Mouse (Mus musculus) lung, postnatal 10 days (tissue): ENCODE measurements around the gene Txnip.

Source experiments
- DNase-seq: peaks from one replicate; pipeline ENCODE4 v3.0.0; 2021

Txnip gene

DNA sequence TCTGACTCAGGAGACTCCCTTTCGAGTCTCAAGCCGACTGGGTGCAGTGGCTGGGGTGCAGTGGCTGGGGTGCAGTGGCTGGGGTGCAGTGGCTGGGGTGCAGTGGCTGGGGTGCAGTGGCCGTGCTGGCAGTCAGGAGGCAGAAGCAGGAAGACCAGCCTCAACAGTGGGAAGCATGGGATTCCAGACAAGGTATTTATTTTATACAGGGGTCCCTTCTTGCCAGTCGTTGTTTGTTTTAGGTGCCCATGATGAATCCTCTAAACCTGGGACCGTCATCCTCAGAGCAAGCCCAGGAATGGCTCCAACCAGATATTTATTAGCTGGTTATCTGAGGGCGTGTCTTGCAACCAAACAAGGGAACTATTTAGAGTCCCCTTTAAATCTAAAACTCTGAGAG lies 4.2 kb upstream of the Txnip start:
- DNase-seq, result no peak

DNA sequence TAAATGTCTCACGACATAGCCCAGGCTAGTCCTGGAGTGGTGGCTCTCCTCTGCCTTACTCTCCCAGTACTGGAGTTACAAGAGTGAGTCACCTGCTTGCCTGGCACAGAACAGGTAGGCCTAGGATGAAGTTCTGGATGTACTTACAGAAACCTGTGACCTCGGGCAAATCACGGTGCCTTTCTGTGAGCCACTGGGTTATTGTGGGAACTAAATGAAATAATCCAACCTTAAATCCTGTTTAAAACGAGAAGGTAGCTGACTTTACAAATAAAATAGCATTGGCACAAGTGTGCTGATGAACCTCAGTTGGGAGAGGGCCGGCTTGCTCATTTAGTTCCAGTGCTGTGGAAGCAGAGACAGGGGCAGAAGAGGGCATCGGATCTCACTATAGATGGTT lies 3.5 kb upstream of the Txnip start:
- no peak for DNase-seq

DNA sequence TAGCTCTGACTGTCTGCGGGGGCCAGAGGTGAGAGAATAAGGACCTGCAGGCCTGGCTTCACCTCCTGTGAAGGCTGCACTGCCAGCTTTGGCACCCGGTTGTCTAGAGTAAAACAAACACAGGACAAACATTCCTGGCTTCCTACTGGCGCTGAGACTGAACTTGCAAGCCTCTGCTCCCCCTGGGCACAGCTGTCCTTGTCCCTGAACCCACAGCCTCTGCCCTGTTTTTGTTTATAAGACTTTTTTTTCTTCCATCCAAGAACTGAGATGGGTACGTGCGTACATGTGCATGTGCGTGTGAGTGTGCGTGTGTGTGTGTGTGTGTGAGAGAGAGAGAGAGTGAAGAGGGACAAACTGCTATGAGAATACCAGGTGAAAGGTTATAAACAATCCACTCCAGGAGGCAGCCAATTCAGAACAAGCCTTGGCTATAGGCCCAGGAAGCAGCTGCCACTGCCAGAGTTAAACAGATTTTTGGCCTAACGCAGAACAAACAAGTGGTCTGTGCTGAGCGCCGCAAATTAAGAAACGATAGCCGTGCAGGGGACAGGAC lies 2.6 kb upstream of the Txnip start:
- DNase-seq, result peak; percentile 94

GRCm38 (mm10) chr3:96555999-96556614 lies 1.6 kb upstream of the Txnip start:
- no peak for DNase-seq

DNA sequence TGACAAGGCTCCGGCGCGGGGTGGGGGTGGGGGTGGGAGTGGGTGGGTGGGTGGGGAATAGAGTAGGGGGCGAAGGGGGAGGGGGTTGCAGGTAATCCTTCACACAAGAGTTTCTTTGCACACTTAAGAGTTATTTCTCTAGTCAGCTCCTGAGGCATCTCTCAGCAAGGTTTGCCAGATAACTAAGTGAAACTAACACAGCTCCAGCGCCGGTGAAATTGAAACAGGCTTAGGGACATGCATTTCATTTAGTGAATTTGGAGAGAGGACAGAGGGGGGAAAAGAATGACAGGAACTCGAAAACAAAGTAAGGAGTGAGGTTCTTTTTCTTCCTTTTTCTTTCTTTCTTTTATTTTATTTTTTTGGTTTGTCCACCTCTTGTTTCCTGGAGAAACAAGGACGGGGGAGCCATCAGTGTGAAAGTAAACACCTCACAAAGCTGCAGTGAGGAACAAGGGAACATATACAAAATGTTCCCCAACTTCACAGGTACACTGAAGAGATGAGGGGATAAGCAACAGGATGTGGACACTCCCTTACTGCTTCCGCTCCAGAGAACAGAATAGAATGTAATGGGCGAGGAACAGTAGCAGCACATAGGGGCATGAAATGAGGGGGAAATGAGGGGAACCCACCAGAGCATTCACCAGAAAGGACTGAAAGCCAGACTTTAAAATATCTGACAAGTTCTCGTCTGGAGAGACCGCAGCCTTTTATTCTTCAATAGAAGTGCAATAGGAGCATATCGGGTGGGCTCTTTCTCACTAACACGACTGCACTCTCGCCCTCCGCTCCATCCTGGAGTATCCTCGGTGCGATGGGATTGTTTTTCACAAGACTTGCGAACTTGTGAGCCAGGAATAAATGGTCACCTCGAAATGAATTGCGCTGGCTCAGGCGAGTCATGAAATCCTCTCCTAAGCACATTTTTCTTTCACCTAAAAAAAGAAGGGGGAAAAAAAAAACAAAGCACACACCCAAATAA lies 814 bp upstream of the Txnip start:
- no peak for DNase-seq

DNA sequence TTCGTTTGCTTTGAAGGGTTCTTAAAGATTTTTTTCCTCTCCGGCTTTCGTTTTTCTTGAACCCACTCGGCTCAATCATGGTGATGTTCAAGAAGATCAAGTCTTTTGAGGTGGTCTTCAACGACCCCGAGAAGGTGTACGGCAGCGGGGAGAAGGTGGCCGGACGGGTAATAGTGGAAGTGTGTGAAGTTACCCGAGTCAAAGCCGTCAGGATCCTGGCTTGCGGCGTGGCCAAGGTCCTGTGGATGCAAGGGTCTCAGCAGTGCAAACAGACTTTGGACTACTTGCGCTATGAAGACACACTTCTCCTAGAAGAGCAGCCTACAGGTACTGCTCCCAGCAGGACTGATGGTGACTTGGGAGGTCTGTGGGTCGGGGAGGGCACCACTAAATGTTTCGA lies 402 bp downstream of the Txnip start:
- DNase-seq, result peak; percentile 54

- DNase-seq, result no peak
Measured at GRCm38 (mm10) chr3:96558668-96559196, 975 bp downstream of the Txnip start.

DNA sequence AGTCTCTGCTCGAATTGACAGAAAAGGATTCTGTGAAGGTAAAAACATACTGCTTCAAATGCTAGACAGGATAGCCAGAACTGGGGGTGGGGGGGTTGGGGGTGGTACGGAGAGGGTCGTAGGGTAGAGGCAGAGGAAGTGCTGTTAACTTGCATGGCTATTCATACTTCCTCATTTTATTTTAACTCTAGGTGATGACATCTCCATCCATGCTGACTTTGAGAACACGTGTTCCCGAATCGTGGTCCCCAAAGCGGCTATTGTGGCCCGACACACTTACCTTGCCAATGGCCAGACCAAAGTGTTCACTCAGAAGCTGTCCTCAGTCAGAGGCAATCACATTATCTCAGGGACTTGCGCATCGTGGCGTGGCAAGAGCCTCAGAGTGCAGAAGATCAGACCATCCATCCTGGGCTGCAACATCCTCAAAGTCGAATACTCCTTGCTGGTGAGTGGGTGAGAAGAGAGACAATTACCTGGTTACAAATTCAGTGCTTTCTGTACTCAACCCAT lies 1.7 kb downstream of the Txnip start:
- DNase-seq, result no peak

DNA sequence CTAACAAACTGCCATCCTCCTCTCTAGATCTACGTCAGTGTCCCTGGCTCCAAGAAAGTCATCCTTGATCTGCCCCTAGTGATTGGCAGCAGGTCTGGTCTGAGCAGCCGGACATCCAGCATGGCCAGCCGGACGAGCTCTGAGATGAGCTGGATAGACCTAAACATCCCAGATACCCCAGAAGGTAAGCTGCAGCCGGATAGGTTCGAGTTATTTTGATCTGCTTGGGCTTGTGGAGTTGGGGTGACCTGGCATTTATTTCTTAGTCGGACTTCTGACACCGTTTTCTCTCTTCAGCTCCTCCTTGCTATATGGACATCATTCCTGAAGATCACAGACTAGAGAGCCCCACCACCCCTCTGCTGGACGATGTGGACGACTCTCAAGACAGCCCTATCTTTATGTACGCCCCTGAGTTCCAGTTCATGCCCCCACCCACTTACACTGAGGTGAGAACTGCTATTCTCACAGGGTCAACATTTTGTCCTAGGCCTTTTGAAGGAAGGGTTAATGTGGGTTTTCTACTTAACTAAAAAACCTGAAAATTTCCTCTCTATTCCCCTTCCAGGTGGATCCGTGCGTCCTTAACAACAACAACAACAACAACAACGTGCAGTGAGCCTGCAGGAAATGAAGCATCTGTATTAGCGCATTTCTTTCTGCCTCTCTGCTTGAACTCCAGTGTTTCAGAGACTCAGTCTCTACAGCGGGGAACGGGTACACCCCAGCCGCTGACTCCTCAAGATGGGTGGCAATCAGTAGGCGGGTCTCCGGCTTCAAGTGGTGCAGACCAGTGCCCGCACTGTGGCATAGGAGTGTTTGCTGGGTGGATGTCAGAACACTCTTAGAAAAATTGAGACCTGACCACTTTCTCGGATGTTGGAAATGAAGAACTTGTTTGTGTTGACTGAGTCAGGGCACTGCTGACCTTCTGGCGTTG lies 2.4 kb downstream of the Txnip start:
- DNase-seq, result no peak

DNA sequence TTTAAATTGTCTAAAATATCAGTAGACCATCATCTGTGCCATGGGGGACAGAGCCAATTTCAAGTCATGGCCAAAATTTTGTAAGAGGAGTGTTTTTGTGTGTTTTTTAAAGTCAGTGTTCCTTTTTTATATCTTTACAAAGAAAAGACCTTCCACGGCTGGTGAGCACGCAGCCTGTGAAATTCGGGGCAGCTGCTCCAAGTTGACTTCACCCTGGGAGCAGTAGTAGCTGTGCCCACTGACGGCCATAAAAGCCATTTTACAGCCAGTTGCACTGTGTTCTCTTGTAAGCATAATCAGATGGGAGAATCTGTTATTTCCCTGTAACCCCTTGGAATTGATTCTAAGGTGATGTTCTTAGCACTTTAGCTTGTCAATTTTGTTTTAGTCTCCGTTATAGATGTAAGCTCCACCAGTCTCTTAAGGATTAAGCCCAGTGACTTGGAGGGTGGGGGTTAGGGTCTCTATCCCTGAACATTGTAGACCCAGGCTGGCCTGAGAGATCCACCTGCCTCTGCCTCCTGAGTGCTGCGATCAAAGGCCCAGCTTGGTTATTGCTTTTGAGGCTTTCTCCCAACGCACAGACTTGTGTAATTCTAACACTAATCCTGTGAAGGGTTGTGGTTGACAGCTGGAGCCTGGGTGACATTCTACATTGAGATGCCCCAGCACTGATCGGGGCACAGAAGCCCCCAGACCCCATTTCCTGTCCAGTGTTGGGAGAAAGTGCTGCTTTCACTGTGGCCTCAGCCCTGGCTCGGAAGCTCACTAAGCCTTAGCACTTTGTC lies 3.3 kb downstream of the Txnip start:
- DNase-seq, result no peak

GRCm38 (mm10) chr3:96561946-96562681 lies 4.4 kb downstream of the Txnip start:
- DNase-seq, result peak; percentile 64

DNA sequence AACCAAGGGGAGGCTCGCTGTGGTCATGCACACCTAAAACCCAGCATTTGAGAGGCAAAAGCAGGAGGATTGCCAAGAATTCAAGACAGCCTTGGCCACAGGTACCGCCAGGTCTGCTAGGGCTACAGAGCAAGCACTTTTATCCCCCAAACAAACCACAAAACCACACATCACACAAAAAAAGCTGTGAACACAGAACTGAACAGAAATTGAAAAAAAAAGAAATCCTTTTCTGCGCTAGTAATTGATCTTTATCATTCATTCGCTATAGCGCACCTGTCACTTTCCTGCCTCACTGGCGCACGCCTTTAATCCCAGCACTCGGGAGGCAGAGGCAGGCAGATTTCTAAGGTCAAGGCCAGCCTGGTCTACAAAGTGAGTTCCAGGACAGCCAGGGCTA lies 5.5 kb downstream of the Txnip start:
- no peak for DNase-seq

DNA sequence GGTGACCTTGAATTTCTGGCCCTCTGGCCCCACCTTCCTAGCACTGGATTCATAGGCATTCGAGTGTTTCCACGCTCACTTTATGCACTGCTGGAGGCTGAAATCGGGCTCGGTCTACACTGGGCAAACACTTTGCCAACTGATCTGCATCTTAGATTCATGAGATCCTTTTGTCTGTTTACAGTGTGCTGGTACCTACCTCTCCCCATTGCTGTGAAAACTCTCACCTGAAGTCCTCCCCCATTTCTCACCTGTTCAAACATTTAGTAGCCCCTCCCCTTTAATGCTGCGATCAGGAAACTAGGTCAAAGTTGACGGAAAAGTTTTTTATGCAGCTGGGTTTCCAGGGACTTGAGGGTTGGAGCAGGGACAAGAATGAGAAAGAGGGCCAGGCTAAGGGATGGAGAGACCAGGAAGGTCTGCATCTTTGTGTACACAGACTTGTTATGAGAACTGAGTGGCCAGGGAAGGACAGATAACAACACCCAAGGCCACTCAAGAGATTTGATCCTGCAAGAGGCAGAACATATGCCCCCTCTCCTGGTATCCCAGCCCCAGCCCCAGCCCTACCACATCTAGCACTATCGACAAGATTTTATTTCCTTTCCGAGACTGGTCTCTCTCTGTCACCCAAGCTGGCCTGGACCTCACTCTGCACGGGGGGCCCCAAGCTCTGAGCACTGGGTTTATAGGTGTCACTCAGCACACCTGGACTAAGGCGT lies 6.3 kb downstream of the Txnip start:
- DNase-seq, result peak; percentile 68

GRCm38 (mm10) chr3:96564633-96565032 lies 6.9 kb downstream of the Txnip start:
- DNase-seq, result peak; percentile 74

DNA sequence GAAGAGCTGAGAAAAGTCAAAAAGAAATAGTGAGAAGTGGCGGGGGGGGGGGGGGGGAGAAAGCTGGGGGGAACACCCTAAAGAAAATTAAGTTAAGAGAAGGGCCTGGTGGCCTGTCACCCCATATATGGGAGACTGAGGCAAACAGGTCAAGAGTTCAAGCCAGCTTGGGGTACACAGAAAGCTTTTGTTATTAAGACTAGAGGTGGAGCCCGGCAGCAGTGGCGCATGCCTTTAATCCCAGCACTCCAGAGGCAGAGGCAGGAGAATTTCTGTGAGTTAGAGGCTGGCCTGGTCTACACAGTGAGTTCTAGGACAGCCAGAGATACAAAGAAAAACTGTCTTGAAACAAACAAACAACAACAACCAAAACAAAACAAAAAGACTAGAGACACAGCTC lies 7.3 kb downstream of the Txnip start:
- DNase-seq, result no peak

DNA sequence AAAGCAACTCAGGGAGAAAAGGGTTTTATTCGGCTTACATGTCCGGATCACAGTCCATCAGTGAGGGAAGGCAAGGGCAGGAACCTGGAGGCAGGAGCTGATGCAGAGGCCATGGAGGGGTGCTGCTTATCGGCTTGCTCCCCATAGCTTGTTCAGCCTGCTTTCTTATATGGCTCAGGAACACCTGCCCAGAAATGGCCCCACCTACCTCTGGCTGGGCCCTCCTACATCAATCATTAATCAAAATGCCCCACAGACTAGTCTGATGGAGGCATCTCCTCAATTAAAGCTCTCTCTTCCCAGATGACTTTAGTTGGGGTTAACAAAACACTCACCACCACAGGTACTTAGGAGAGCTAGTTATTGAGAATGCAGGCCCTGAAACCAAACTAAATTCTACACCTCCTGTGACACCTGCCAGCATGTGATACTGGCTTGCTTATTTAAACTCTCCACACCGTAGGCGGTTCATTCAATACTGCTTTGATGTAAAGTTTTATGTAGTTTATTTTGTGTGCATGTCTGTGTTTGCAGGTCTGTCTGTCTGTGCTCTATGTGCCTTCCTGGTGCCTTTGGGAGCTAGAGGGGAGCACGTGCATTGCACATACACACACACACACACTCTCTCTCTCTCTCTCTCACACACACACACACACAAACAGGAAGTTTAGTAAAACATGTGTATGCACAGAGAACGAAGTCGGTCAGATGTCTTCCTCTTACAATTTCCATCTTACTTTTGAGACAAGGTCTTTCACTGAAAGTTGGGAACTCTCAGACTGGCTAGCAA lies 9.1 kb downstream of the Txnip start:
- DNase-seq, result no peak

DNA sequence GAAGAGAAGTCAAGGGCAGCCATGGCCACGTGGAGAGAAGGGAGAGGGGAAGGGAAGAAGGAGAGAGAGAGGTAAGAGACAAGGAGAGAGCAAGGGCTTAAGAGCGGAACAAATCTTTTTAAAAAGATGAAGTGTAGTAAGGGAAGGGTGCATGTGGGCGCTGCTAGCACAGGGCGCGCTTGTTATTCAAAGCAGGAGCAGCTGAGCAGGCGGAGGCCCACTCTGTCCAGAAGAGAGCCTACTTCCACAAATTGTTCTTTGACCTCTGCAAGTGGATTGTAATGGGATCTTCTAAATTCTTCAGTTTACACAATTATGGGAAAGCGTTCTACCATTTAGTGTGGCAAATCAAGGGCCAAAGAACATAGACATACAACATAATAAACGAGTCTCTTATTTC lies 10.8 kb downstream of the Txnip start:
- DNase-seq, result no peak

GRCm38 (mm10) chr3:96569506-96569905 lies 11.7 kb downstream of the Txnip start:
- DNase-seq, result no peak

- DNase-seq, result no peak
Measured at GRCm38 (mm10) chr3:96569966-96570605, 12.3 kb downstream of the Txnip start.
